In the genomic region with DNA sequence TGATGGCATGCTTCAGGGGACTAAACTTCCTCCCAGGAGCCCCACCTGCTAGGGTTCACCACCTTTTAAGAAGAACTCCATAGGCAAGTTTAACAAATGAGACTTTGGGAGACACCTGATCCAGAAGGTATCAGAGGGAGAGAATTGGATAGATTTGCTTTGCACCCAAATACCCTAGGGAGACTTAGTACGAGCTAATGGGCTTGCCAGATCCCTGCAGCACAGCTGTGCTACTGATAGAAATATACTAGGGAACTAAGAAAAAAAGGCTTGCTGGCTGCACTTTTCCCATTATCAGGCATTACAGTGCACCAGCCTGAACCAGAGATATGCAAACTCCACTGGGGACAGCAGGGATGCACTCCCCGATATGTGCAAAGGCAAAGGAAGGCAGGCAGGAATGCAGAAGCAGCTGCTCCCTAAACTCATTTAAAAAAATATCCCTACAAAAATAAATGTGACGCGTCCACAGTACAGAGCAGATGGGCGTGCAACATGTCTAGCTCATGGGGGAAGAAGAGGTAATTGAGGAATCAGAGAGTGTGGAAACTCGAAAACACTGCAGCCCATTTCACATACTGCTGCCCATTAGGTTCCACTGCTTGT, we compare ENCODE assay signal across 11 mouse cellular contexts.
A peak's percentile ranks its signal among the peaks of the same experiment; 100 is the strongest.
DNase-seq lines count a peak whose midpoint lies in the region; ATAC-seq lines count a peak whose summit lies in the region.
"Had no signal": no experiment of that assay in that cellular context is flagged by ENCODE, and none has a peak within 500 bp of the region (broad histone marks: within the 10 kb centered on the region; RNA-seq: fewer than 3 reads in every experiment).

No protein-coding gene starts in this region.

- H3K36me3 ChIP-seq in midbrain, embryonic 15.5 days (replicated peaks), result no peaks in the 10 kb centered on the region
- no peaks in the 10 kb centered on the region for H3K36me3 ChIP-seq in heart, embryonic 12.5 days
- H3K36me3 ChIP-seq: G1E; stomach, embryonic 15.5 days had no signal

- peak; percentile 36; the same call in 1 of the 2 replicates for ATAC-seq in cerebellum, adult (ENCODE audit: insufficient number of reproducible peaks, low FRiP score, low TSS enrichment)
- peak; percentile 48 for ATAC-seq in midbrain, embryonic 15.5 days (replicated peaks)
- no peak for ATAC-seq in CD4-positive, CD25-positive, alpha-beta regulatory T cell, adult 4 months
- ATAC-seq in heart, embryonic 12.5 days (ENCODE audit: insufficient number of reproducible peaks, low FRiP score), result no peak
- ATAC-seq: lung, postnatal 0 days had no signal

- no peak overlapping the region for H3K9ac ChIP-seq in midbrain, embryonic 15.5 days
- no peak overlapping the region for H3K9ac ChIP-seq in heart, embryonic 12.5 days
- H3K9ac ChIP-seq: stomach, embryonic 15.5 days had no signal

- no peak overlapping the region for H3K4me2 ChIP-seq in midbrain, embryonic 15.5 days
- no peak overlapping the region for H3K4me2 ChIP-seq in heart, embryonic 12.5 days
- H3K4me2 ChIP-seq: stomach, embryonic 15.5 days had no signal

- no peak for DNase-seq in cerebellum, adult 11 months
- DNase-seq in brain, adult 2 months (ENCODE audit: low read depth, low spot score), result peak; percentile 85
- peak; percentile 60 to 82 for DNase-seq in layer of hippocampus, adult 18-20 months (ENCODE audit: low spot score in 2 of 2)
- DNase-seq in ovary, postnatal 14 days (ENCODE audit: low spot score), result no peak

- no peaks in the 10 kb centered on the region for H3K9me3 ChIP-seq in midbrain, embryonic 15.5 days
- no peaks in the 10 kb centered on the region; the same call in 1 of the 2 replicates for H3K9me3 ChIP-seq in heart, embryonic 12.5 days (replicated peaks)
- H3K9me3 ChIP-seq: G1E; stomach, embryonic 15.5 days had no signal

- H3K4me1 ChIP-seq in midbrain, embryonic 15.5 days, result peaks cover 7% of the 10 kb centered on the region
- H3K4me1 ChIP-seq in heart, embryonic 12.5 days (replicated peaks), result peaks cover 20% of the 10 kb centered on the region
- H3K4me1 ChIP-seq: stomach, embryonic 15.5 days had no signal

- no peak overlapping the region for H3K4me3 ChIP-seq in midbrain, embryonic 15.5 days
- no peak overlapping the region for H3K4me3 ChIP-seq in heart, embryonic 12.5 days
- H3K4me3 ChIP-seq: stomach, embryonic 15.5 days had no signal

- H3K27me3 ChIP-seq in midbrain, embryonic 15.5 days (replicated peaks), result no peaks in the 10 kb centered on the region
- H3K27me3 ChIP-seq in heart, embryonic 12.5 days (replicated peaks), result no peaks in the 10 kb centered on the region
- H3K27me3 ChIP-seq: stomach, embryonic 15.5 days had no signal

- peak overlapping the region; percentile 36; the same call in 1 of the 2 replicates for H3K27ac ChIP-seq in midbrain, embryonic 15.5 days
- no peak overlapping the region for H3K27ac ChIP-seq in heart, embryonic 12.5 days (ENCODE audit: poor library complexity, severe bottlenecking)
- H3K27ac ChIP-seq: stomach, embryonic 15.5 days had no signal

- 52% methylated on average over 6 of the region's 6 CpGs for WGBS in midbrain, embryonic 15.5 days
- 50% methylated on average over 6 of the region's 6 CpGs for WGBS in heart, embryonic 12.5 days

Comparison
In these comparisons a context has a peak if more than half of its experiments do, and no peak if none do; other contexts are left out.
1. ATAC-seq: peak in cerebellum, adult (single experiment) and midbrain, embryonic 15.5 days (single experiment); none in CD4-positive, CD25-positive, alpha-beta regulatory T cell, adult 4 months (single experiment) and heart, embryonic 12.5 days (single experiment).
2. DNase-seq: peak in brain, adult 2 months (single experiment) and layer of hippocampus, adult 18-20 months (2 of 2); none in cerebellum, adult 11 months (single experiment) and ovary, postnatal 14 days (single experiment).